Mouse (Mus musculus): ENCODE data around the gene Rnf145.

The Rnf145 gene

DNA sequence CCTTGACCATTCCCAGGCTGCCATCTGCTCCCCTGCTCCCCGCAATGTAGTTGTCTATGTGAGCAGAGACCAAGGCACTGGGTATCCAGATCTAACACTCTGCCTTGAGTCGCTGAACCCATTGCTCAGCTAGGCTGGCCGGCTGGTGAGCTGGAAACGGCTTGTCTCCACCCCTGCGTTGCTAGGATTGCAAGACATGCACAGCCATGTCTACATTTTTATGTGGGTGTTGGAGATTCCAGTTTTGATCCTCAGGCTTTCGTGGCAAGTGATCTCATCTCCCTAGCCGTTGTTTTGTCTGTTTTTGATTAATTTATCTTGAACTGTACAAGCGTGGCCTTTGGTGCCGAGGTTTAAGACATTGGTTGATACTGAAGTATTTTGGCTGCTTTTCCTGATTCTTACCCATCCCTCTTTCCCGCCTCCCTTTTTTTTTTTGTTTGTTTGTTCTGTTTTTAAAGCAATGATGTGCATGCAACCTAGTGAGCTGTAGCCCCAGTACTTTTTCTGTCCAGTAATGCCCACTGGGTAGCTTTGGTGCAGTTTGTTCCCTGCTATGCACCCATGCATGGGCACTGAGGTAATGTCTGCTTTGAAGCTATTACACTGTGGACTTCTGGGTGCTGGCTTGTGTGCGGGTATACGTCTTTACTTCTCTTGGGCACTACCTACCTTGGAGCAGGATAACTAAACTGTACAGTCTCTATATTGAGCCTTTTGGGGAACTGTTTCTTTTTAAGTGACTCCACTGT lies 16.4 kb downstream of the Rnf145 start:
- DNase-seq (ENCODE audit: low spot score in 2 of 2) = no peak

DNA sequence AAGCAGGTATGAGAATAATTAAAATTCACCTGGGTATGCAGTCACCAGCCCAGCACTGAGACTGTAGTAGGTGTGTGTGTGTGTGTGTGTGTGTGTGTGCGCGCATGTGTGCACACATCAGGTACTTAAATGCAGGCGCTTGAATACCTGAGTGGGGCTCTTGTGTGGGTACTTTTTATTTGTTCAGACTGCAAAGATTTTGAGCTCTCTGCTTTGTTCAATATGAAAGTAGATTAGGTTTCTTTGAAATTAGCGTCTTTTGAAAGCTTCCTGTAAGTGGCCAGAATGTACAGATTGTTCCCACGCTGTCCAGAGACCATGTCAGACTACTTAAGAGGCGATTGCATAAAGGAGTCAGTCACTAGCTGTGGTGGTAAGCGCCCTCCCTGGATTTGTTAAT lies 18.6 kb downstream of the Rnf145 start:
- DNase-seq (ENCODE audit: low spot score in 2 of 2) = no peak

DNA sequence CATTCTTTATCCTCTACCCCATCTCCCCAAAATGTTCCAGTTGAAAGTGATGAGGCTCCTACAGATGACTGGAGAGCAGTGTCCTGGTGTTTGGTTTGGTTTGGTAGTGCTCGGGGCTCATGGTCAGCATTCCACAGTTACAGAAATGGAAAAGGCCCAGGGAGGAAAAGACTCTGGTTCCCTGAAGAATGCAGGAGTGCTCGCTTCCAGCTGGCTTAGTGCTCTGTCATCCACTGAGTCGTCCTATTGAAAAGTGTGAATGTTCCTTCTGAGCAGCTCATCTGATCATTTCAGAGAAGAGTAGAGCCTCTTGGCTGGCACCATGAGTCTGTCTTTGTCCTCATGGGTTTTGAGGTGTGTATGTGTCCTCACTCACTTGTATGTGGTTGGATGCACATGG lies 19.3 kb downstream of the Rnf145 start:
- DNase-seq (ENCODE audit: low spot score in 2 of 2) = no peak

DNA sequence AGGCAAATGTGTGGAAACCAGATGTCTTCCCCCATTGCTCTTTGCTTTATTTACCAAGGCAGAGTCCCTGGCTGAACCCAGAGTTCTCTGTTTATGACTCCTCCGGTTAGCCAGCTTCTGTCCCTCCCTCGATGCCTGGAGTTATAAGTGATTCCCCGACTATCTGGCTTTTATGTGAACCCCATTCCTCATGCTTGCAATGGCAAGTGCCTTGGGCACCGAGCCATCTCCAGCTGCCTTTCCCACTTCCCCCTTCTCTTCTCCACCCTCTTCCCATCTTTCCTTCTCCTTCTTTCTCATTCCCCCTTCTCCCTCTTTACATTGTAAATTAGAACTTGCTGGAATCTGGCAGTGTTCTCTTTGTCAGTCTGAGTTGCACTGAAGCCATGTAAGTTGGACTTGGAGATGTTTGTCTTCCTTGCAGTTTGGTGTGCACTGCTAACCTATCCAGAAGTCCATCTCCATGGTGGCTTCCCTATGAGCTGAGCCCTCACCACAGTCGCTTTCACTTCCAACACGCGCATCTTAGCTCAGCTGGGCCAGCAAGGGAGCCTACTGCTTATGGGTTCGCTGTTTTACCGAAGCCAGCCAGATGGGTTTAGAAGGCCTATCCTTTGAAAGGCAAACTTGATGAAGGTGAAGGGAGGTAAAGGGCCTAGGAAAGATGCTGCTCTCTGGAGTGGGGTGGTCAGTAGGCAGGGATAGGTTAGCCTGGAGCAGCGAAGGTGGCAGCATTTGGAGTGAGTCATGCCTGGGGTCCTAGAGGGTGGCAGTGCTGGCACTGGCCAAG lies 19.9 kb downstream of the Rnf145 start:
- DNase-seq (ENCODE audit: low spot score in 2 of 2) = no peak

DNA sequence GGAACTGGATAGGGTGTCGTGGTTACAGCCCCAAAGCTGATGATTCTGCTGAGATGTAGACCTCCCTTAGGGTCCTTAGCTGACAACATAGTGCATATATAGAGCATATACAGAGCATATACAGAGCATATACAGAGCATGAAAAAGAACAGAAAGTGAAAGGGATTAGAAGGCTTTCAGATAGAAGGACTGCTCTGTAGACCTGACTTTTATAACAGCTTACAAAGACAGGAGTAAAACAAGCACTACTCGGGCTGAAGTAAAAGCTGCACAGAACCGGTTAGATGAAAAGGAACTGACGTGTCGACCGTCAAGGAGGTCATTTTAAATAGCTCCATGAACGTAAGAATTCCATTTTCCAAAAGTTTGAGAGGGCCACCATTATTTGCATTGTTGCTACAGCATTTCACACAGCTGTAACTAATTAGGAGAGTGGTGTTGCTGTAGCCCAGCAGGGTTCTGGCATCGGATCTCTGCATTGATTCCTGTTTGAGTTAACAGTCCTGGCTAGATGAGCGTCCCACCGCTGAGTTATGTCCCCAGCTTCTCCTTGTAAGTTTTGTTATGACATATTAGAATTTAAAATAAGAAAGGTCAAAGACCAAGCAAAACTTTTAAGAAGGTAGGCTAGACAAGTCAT lies 20.6 kb downstream of the Rnf145 start:
- DNase-seq (ENCODE audit: low spot score in 2 of 2) = no peak

DNA sequence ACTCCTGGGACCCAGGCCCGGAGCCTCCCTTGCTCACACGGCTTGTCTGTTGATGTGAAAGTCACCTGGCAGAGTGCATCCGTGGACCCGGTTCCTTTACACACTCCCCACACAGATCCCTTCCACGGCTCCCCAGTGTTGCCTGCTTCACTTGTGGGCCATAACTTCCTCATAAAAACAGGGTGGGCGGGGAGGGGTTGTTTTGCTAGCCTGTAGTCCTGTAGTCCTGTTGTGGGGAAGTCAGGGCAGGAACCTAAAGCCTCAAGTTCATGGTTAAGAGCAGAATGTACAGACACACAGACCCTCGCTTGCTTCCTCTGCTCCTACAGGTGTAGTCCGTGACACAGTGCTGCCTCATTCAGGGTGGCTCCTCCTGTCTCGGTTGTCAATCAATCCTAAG lies 21.5 kb downstream of the Rnf145 start:
- DNase-seq (ENCODE audit: low spot score in 2 of 2) = no peak

DNA sequence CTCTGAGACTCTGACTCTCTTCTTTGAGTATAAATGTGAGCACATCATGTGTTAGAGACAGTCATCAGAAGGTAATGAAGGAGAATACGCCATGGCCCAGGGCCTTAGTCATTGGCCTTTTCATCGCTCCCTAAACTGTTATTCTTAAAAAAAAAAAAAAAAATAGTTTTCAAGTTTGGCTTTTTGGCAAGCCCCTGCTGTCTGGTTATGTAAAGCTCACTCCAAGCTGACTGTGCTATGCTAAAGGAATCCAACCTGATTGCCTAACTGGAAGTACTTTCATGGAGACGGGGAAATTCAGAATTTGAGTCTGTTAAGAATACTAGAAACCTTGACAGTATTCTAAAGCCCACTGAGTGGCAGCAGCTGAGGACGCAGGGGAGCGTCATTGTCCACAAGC lies 22.5 kb downstream of the Rnf145 start:
- no peak for DNase-seq (ENCODE audit: low spot score in 2 of 2)

DNA sequence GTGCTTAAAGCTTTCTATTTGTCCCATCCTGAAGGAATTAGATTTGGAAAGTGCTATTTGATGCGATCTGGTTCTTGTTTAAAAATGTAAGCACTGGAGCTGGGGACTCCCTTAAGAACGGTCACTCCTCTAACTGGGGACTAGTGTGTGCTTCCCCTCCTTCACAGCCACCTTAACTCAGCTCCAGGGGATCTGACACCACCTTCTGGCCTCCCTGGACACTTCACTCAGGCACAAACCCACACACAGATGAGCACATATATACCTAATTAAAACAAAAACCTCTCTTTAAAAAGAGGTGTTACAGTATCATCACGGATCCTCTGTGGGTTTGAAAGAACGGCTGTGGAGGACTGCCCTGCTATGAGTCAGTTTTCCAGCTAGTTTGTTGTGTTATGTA lies 23.0 kb downstream of the Rnf145 start:
- no peak for DNase-seq (ENCODE audit: low spot score in 2 of 2)

DNA sequence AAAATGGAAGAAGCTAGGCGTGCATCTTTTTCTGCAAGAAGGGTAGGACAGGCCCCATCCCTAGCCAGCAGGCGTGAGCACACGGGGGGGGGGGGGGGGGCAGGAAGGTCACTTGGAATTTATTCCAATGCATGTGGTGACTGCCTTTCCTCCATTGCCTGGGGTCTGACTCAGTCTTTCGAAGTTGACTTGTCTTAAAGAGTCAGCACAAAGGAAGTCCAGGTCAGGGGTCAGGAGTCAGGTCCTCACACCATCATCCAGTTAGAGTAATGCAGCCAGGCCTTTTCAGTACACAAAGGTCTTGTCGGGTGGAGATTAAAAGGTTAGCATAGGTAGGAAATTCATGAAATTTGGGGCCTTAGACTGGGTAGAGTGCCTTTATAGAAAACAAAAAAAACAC lies 24.8 kb downstream of the Rnf145 start:
- DNase-seq (ENCODE audit: low spot score in 2 of 2) = no peak

DNA sequence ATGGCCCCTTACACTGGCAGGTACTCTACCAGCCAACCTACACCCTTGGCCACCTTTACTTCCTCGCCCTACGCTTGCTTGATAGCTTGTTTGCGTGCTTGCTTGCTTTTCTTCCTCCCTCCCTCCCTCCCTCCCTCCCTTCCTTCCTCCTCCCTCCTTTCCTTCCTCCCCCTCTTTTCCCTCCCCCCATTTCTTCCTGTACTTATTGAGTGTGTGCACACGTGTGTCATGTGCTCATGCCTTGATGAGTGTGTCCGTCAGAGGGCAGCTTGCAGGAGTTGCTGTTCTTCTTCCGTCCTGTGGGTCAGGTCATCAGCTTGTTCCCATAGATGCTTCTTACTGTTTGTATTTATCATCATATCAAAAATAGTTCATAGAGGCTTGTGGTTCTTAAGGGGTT lies 25.2 kb downstream of the Rnf145 start:
- no peak for DNase-seq (ENCODE audit: low spot score in 2 of 2)

DNA sequence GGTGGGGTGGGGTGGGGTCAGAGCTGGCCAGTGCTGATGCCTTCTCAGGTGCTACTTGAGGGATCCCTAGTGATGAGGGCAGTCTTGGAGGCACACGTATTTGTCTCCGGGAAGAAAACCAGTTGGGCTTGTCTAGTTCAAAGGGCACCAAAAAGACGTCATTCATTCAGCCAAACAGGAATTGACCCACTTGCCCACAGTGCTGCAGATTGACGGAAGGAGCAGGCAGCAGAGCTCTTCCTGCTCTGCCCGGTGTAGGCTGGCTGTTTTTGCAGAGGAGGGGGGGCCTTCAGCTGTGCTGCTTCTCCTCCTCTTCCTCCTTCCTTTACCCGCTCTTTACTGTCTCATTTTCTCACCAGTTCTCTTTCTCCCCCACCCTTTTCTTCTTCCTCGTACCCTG lies 26.4 kb downstream of the Rnf145 start:
- DNase-seq (ENCODE audit: low spot score in 2 of 2) = no peak

DNA sequence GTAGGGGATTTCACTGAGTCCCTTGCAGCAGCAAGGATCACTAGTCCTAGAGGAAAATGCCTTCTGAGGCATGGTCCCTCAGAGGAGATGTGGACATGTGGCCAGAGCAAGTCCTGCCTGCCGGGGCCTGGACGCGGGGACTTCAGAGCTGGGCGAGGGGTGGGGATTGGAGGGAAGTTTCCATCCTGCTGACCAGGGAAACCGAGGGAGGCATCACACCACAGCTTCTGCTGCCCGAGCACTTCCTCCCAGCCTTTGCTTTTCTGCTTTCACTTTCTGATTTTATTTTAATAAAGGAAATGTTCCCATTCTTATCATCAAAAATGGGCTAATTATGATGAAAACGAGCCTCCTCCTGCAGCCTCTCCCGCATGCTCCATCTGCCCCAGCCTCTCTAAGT lies 27.5 kb downstream of the Rnf145 start:
- no peak for DNase-seq (ENCODE audit: low spot score in 2 of 2)

DNA sequence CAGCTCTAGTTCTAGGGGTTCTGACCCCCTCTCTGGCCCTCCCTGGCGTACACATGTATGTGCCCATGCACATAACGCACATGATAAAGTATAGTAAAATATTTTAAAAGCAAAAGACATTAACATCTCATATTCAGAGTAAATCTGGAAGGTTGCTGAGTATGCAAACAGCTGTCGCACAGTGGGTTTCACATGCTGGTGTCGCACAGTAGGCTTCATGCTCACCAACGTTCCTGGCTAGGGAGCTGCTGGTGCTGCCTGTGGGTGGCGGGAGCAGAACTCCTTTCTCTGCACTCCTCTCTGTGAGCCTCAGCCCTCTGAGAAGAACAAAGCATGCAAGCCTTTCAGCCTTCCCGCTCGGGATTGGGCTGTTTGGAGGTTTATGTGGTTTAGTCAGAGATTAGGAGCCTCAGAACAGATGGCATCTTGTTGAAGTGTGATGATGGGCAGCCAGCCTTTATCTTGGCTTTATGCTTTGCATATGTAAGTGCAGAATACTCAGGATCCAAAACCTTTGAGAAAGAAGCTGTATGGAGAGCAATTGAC lies 29.0 kb downstream of the Rnf145 start:
- DNase-seq (ENCODE audit: low spot score in 2 of 2) = no peak

DNA sequence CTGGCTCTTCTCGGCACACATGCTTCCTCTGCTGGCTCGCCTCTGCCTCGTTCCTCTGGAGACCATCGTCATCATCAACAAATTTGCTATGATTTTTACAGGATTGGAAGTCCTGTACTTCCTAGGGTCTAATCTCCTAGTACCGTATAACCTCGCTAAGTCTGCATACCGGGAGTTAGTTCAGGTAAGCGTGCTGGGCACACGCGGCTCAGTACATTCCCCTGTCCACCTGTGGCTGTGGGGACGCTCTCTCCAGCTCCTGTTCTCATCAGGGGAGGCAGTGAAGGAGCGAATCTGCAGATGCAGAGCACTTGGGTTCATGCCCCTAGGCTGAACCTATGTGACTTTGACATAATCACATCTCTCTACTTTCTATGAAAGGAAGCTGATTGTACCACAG lies 30.1 kb downstream of the Rnf145 start:
- DNase-seq (ENCODE audit: low spot score in 2 of 2) = no peak

DNA sequence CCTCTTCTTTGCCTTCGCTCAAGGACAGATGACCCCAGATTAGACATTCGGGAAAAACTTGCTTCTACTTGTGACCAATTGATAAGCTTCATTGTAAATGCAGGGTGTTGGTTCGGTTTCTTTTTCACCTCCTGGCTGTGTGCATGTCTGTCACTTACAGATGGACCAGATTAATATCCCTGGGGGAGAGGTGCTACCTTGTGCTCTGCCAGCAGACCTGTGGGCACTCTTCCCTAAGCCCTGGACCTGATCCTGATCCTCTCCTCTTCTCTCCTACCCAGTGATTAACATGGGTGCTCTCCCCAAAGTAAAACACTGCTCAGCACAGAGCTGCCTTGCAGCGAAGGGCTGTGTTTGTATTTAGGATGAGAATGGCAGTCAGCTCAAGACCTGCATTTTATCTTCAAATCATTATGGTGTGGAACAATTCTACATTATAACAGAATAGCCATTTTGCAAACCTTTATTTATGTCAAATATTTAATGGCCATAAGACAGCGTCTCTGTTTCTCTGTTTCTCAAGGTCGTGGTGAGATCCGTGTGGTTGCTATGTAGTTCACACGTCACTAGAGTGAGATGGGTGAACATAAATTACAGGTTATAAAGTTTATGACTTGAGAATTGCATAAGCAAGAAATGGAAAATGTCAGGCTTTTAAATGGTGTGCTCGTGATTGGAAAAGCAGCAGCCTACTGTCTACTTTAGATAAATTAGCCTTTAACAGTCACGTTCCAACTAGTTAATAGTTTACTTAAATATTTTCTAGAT lies 30.9 kb downstream of the Rnf145 start:
- DNase-seq (ENCODE audit: low spot score in 2 of 2) = no peak

DNA sequence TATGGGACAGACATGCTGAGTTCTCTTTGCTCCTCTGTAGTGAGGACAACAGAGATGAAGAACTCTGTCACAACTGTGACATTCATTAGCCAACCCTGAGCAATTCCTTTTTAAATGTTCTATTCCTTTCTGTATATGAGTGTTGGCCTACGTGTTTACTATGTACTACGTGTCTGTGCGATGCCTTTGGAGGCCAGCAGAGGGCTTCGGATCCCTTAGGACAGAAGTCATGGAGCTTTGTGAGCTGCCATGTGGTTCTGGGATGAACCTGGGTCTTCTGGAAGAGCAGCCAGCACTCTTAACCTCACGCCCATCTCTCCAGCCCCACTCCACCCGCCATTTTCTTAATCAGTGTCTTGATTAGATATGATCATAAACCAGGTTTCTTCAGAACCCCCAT lies 32.2 kb downstream of the Rnf145 start:
- DNase-seq (ENCODE audit: low spot score in 2 of 2) = no peak

DNA sequence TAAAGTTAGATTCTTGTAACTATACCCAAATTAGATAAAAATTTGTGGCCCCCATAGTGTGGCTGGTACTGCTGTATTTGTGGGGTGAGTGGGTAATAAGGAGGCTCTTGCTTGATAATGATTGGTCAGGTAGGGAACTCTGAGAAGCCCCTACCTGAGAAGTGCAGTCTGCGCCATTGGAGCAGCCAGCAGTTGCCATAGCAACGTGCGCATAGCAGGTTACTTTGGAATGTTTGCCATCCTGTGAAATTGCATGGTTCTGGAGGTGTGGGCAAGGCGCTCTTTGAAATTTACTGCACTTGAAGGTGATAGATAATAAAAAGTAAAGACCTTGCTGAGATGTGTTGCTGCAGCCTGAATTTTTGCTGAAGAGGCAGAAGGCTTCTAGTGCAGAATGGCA lies 35.6 kb downstream of the Rnf145 start:
- DNase-seq (ENCODE audit: low spot score in 2 of 2) = no peak

DNA sequence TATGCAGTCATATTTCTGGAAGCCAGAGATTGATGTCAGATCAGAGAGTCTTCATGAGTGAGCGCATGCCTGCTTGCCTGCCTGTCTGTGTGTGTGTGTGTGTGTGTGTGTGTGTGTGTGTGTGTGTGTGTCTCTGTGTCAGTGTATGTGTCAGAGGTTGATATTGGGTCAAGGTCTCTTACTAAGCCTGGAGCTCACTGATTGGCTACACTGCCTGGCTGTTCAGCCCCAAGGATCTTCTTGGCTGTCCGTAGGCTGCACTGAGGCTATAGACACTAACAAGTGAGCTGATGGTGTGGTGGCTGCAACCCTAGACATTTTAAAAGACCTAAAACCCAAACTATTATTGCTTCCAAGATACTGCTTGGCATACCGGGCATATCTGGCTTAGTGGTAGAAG lies 39.8 kb downstream of the Rnf145 start:
- DNase-seq (ENCODE audit: low spot score in 2 of 2) = no peak

DNA sequence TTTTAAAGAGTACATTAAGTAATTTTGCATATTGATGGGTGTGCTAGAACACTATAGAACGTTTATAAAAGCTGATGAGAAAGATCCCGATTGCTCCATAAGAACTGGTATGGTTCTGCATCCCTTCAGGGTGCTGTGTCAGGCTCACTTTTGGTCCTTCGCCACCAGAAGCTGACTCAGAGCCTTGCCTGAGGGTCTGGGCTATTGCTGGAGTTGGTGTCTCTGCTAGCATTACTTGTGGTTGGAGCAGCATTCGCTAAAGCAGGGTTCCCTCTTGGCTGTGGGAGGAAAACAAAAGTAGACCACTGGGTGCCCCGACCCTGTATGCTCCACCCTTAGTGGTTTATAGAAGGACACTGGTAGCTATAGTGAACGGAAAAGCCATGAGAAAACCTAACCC lies 40.7 kb downstream of the Rnf145 start:
- DNase-seq (ENCODE audit: low spot score in 2 of 2) = no peak

DNA sequence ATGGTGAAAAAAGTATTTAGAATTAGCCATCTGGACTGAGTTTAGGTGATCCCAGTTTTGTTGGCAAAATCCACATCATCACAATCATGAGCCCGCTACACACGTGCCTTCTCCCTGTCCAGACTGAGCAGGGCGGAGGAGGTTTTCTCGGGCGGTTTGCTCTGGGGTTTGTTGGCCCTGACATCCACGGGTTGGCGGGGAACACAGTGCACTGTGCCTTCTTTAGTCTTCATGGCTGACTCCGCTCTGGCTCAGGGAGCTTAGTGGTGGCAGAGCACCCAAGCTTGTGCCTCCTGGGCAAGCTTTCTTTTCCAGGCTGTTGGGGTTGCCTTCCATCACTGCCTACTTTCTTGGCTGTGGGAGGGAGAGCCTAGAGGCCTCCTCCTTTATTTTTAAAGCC lies 41.6 kb downstream of the Rnf145 start:
- peak in 1 of 2 experiments; percentile 56 for DNase-seq (ENCODE audit: low spot score in 2 of 2)

DNA sequence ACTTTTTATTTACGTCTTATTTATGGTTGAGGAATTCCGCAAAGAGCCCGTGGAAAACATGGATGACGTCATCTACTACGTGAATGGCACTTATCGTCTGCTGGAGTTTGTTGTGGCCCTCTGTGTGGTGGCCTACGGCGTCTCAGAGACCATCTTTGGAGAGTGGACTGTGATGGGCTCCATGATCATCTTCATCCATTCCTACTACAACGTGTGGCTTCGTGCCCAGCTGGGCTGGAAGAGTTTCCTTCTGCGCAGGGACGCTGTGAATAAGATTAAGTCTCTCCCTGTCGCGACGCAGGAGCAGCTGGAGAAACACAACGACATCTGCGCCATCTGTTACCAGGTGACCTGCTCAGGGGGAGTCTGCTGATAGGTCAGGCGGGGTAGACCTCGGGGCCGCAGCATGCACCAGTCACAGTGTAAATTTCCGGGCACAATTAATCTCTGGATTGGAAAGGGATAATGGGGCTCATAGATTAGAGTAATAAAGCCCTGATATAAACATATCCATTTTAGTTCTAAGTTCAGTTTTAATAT lies 42.8 kb downstream of the Rnf145 start:
- DNase-seq (ENCODE audit: low spot score in 2 of 2) = peak in 1 of 2 experiments; percentile 51
